Mouse (Mus musculus) kidney, postnatal 25 days (tissue): ENCODE results near the gene Khnyn.

ENCODE experiments used
- DNase-seq, 2 experiments: peaks; one replicate each; pipeline ENCODE4 v3.0.0; 2021; ENCODE audit warnings: mixed read lengths in 2 of 2

Gene Khnyn

GRCm38 (mm10) chr14:55884713-55885113 is at the start of gene Khnyn:
Gene Khnyn (plus strand): TSS chr14:55884947.
- peak; percentile 92 to 97 for DNase-seq

GRCm38 (mm10) chr14:55838312-55838711 is 46.4 kb upstream of the Khnyn start:
- no peak for DNase-seq

GRCm38 (mm10) chr14:55838740-55839139 is 46.0 kb upstream of the Khnyn start:
- DNase-seq: no peak

GRCm38 (mm10) chr14:55840853-55841366 is 43.8 kb upstream of the Khnyn start:
- DNase-seq: no peak

- DNase-seq: peak in 1 of 2 experiments; percentile 43
These were observed 42.0 kb upstream of the Khnyn start for GRCm38 (mm10) chr14:55842794-55843193.

- DNase-seq: peak; percentile 55 to 72
These were observed 39.0 kb upstream of the Khnyn start for GRCm38 (mm10) chr14:55845506-55846294.

- DNase-seq: no peak
These were observed 33.9 kb upstream of the Khnyn start for GRCm38 (mm10) chr14:55850885-55851284.

- DNase-seq: no peak
These were observed 31.8 kb upstream of the Khnyn start for GRCm38 (mm10) chr14:55852646-55853551.

- DNase-seq: peak; percentile 72 to 87
These were observed 31.0 kb upstream of the Khnyn start, which contains the start of gene Nynrin for GRCm38 (mm10) chr14:55853621-55854285. Gene Nynrin (plus strand): TSS chr14:55854010.

- no peak for DNase-seq
These were observed 30.2 kb upstream of the Khnyn start for GRCm38 (mm10) chr14:55854406-55855100.

GRCm38 (mm10) chr14:55855101-55855561 is 29.6 kb upstream of the Khnyn start:
- peak; percentile 73 to 82 for DNase-seq

GRCm38 (mm10) chr14:55857588-55857987 is 27.2 kb upstream of the Khnyn start:
- DNase-seq: no peak

GRCm38 (mm10) chr14:55862186-55862585 is 22.6 kb upstream of the Khnyn start:
- no peak for DNase-seq

- no peak for DNase-seq
These were observed 21.8 kb upstream of the Khnyn start for GRCm38 (mm10) chr14:55862970-55863369.

- DNase-seq: peak; percentile 80 to 87
These were observed 21.0 kb upstream of the Khnyn start for GRCm38 (mm10) chr14:55863773-55864172.

GRCm38 (mm10) chr14:55866962-55867361 is 17.8 kb upstream of the Khnyn start:
- DNase-seq: peak; percentile 61 to 80

- DNase-seq: no peak
These were observed 16.3 kb upstream of the Khnyn start for GRCm38 (mm10) chr14:55868230-55869026.

- no peak for DNase-seq
These were observed 15.2 kb upstream of the Khnyn start for GRCm38 (mm10) chr14:55869538-55869937.

- DNase-seq: peak in 1 of 2 experiments; percentile 35
These were observed 12.7 kb upstream of the Khnyn start for GRCm38 (mm10) chr14:55872039-55872438.

- no peak for DNase-seq
These were observed 12.2 kb upstream of the Khnyn start for GRCm38 (mm10) chr14:55872551-55872950.

- peak in 1 of 2 experiments; percentile 26 for DNase-seq
These were observed 11.5 kb upstream of the Khnyn start for GRCm38 (mm10) chr14:55873242-55873713.
